Mouse (Mus musculus) erythroid progenitor cell, adult 5-6 weeks (primary cell): ENCODE measurements around the gene Zdbf2. TPM values are rescaled to one million over a fixed set of nuclear protein-coding genes. Genes with fewer than 3 reads are reported as not detected.

Experiments used
- ATAC-seq: replicated peaks from 2 replicates; pipeline ENCODE4 v1.8.0; 2016; ENCODE audit warnings: moderate number of reproducible peaks, mild to moderate bottlenecking, moderate TSS enrichment, inconsistent platforms; ENCODE audit not compliant: poor library complexity, low FRiP score, severe bottlenecking
- total RNA-seq, 2 experiments: library from RNA; stranded (forward) in 1 of 2; stranded (reverse) in 1 of 2; fragments of 150-400 nt in 1 of 2; fragments of 186-747, 209-891 nt in 1 of 2; gene quantifications; 2 replicates each; pipeline versions ENCODE4 v1.2.3 to v1.2.4; 2015 to 2017; ENCODE audit warnings: low replicate concordance in 2 of 2

The Zdbf2 gene
- total RNA-seq (2015; ENCODE audit: low replicate concordance) (not detected in 2 replicates), total RNA-seq (2017; ENCODE audit: low replicate concordance) (not detected in 2 replicates)

DNA sequence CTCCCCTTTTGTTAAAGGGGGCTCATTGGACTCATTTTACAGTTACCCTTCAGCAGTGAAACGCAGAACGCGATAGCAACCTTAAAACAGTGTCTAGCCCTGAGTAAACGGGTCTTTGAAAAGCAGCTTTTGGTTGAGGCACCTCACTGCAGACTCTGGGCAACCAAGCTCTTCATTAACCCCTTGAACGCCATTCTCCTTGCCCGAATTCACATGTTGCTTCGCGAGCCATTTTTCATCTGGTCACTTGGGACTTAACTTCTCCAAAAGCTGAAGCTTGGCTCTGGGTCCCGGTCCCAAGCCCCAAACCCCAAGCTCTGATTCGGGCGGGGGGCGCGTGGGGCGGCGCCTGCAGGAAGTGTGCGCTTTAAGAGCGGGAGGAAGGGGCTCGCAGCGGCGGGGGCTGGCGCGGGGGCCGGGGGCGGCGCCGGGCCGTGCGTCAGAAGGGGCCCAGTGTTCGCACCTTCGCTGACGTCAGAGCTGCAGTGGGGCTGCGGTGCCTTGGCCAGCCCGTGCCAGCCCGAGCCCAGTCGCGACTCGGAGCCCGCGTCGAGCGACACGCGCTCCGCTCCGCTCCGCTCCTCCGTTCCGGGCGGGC lies at the start of gene Zdbf2:
TSS of gene Zdbf2 (plus strand) at position 525 of the 598 bp plus-strand sequence.
- ATAC-seq: no peak

DNA sequence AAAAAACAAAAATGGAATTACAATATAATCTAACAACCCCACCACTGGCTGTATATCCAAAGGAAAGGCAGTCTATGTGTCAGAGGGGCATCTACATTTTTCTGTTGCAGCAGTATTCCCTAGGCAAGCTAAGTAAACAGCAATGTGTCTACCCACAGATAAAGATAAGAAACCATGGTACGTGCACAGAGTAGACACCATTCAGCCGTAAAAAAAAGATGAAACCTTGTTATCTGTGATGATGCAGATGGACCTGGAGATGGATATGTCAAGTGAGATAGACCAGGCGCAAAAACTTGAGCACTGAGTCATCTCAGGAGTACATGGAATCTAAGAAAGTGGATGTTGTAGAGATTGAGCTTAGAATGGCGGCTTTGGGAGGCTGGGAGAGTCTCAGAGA lies 48.1 kb upstream of the Zdbf2 start:
- no peak for ATAC-seq

DNA sequence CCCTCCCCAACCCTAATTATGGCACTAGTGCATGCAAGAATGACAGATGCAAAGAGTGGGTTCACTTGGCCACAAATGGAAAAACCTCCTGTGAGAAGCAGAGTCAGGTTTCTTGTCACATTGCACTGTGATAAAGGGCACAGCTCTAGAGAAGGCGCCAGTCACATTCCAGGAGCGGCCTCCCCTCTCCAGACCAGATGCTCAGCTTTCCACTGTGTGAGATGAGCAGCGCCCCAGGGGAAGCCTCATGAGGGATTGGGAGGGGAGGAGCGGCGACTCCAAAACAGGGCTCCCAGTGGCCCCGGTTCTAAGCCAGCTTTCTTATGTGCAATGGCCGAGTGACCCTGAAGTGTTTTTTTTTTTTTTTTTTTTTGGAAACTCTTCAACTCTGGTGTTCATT lies 47.2 kb upstream of the Zdbf2 start:
- ATAC-seq: no peak

DNA sequence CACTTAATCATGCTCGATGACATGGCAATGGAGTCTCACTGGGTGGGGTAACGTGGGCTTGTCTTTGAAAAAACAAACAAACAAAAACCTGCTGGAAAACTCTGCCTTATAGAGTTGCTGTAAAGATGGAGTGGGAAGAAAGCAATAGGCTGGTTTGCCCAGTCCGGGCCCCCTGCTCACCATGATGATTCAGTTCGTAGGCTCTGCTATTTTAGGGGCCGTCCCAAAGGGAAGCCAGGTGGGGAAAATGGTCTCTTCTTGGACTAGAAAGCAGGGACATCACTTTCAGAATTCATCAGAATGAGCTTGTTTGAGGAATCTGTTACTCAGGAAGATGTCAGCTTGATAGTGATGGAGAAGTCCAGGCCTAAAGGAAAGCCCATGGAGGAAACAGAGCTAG lies 45.8 kb upstream of the Zdbf2 start:
- no peak for ATAC-seq

DNA sequence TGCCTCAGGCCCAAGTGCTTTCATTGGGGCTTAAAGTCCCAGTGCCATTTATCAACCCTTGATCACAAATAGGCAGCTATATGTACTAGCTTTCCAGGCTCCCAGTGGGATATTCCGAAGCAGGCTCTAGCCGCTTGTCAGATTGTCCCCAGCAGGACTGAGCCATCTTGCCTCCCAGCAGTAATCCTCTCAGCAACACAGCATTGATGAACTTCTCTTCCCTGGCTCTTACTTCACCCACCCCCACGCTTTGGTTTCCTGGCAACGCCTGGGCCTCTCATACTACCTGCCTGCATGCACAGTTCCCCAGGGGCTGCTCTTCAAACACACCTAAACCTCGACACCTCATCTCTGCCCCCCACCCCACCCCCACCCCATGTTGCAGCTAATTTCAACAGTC lies 35.7 kb upstream of the Zdbf2 start:
- no peak for ATAC-seq

- no peak for ATAC-seq
Measured at GRCm38 (mm10) chr1:63239305-63239704, 33.8 kb upstream of the Zdbf2 start.

DNA sequence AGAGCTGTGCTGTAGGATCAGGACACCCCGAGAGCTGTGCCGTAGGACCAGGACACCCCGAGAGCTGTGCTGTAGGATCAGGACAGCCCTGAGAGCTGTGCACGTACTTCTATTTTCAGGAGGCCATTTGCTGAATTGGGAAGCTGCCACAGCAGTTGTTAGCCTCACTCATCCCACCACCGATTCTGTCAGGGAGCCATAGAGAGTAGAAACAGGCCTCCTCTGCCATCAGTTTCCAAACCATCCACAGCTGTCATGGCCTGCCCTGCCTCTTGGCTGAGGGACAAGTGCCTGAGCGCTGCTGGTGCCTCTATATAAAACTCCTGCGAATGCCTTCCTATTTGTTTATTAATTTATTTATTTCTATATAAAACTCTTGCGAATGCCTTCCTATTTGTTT lies 33.3 kb upstream of the Zdbf2 start:
- no peak for ATAC-seq

- no peak for ATAC-seq
Measured at GRCm38 (mm10) chr1:63243854-63244253, 29.2 kb upstream of the Zdbf2 start.

GRCm38 (mm10) chr1:63246862-63247521 lies 26.1 kb upstream of the Zdbf2 start:
- ATAC-seq: no peak

DNA sequence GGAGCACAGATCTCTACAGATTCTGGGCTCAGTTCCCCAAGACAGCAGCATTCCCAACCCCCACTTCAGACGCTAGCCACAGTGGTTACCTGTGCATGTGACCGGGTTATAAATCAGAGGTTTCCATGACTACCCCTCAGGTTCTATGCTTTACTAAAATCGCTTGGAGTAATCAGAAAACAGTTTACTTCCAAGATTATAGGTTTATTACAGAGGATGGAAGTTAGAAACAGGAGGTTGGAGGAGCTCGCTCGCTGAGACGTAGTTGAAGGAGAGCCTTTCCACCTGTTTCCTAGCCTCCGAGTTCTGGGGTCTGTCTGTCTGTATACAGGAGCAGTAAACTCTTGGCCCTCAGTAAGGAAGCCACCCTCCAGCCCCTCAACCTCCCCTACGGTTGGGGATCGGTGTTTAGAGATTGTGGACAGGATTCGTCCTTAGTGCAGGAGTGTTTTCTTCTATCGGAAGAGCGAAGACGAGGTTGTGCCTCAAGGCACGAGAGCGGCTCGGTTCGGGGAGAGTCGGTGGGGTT lies 25.2 kb upstream of the Zdbf2 start:
- no peak for ATAC-seq

- ATAC-seq: no peak
Measured at GRCm38 (mm10) chr1:63248360-63248851, 24.7 kb upstream of the Zdbf2 start.

DNA sequence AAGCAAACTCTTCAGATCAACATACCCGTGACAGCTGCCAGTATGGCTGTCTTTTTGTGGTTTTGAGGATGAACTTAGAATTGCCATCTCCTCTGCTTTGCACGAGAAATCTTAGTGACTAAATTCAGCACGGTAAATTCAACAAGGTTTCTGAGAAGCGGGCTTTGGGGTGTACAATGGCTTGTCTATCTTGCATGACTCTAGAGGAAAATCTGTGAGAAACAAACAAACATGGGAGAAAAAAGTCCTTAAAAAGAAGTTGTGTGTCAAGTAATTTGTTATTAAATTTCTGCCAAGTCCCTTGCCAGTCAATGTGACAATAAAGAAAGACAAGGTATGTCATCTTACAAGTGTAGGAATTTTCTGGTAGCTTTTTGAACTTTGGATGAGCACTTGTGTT lies 23.8 kb upstream of the Zdbf2 start:
- ATAC-seq: no peak

- ATAC-seq: no peak
Measured at GRCm38 (mm10) chr1:63252351-63253209, 20.5 kb upstream of the Zdbf2 start.

DNA sequence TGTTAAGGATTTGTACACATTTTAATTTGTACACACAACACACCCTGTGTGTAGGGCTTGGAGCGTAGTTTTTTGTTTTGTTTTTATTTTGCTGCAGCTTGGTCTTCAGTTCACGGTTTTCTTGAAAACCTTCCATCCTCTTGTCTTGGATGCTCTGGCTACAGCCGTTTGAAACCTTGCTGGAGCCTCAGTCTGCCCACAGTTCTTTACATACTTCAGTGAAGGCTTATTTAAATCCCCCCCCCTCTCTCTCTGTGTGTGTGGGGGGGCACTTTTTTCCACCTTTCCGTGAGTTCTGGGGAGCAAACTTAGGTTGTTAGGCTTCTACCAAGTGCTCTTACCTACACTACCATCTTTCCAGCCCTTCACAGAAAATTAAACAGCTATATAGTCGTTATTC lies 19.8 kb upstream of the Zdbf2 start:
- no peak for ATAC-seq

DNA sequence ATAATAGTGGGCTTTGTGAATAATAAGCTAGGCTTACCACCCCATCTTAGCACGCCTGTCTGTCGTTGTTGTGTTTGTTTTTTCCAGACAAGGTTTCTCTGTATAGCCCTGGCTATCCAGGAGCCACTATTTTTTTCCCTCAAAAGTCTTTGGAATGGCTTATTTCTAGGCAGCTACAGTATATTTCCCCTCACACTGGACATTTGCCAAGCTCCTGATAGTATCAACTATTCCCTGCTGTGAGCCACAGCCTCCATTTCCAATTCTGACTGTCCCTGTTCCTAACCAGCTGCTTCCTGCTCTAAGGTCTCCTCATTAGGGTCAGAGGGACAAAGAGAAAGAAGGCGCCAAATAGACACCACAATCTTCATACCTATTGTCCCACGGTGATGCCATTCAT lies 18.0 kb upstream of the Zdbf2 start:
- no peak for ATAC-seq

- ATAC-seq: no peak
Measured at GRCm38 (mm10) chr1:63256083-63256482, 17.0 kb upstream of the Zdbf2 start.

- ATAC-seq: no peak
Measured at GRCm38 (mm10) chr1:63258501-63258900, 14.6 kb upstream of the Zdbf2 start.

DNA sequence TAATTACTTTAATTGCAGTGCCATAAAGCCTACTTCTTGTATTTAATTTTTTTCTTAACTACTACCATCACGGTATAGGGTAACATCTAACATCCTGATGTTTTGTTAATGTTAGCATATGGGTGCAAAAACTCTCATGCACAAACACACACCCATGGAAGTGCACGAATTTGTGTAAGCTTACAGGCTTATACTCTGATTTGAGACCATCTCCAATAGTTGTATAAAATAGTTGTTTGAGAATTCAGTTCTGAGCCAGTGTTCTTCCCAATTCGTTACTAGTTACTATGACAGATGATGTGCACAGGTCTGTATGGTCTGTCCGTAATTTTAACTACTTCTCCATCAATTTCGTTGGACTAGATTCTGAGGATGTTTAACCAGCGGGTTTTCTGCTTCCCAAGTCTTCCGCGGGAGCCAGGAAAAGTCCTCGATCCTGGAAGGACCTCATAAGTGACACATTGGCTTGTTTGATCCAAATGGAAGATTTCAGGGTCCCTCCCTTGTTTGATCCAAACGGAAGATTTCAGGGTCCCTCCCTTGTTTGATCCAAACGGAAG lies 13.7 kb upstream of the Zdbf2 start:
- no peak for ATAC-seq

GRCm38 (mm10) chr1:63259916-63260741 lies 12.9 kb upstream of the Zdbf2 start:
- no peak for ATAC-seq

DNA sequence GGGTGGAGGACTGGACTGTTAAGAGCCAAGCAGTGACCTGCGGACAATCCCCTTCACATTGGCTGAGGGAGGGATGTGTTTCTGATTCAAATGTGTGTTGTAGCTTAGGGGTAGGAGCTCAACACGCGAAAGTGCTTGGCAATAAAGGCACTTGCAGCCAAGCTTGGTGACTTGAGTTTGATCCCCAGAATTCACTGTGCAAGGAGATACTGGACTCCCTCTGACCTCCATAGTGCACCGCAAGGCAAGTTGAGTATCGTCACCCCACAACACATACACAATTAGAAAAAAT lies 12.4 kb upstream of the Zdbf2 start:
- ATAC-seq: no peak
